Mouse (Mus musculus): ENCODE data around the gene Mrpl54.

Gene Mrpl54

GRCm38 (mm10) chr10:81288601-81289000 lies 21.9 kb upstream of the Mrpl54 start:
- ChIA-PET CTCF (interaction anchor here (0.5 to 10.3 kb wide), 113 partner anchors 8 to 856 kb away, joined by 3 to 263 read pairs (median 5); partner anchors contain the start of genes Cactin (in 3 of the 4), Hmg20b (in 3 of the 4), Fzr1 (in 2 of the 4) and Apba3 (in 1 of the 4)), POLR2A (interaction anchor here in 3 of 4 experiments (0.6 to 7.6 kb wide), 41 partner anchors 8 to 698 kb away, joined by 3 to 79 read pairs (median 4); partner anchors contain the start of genes Cactin (in 2 of the 3), Dohh (in 2 of the 3), Gadd45b (in 2 of the 3) and Gm48551 (in 2 of the 3))

GRCm38 (mm10) chr10:81287513-81288157 lies 20.9 kb upstream of the Mrpl54 start:
- CTCF ChIA-PET, result interaction anchor here (0.6 to 10.3 kb wide), 63 partner anchors 9 to 406 kb away, joined by 3 to 263 read pairs (median 5); partner anchors contain the start of genes Cactin (in 3 of the 4), Hmg20b (in 2 of the 4), Fzr1 (in 1 of the 4) and Gipc3 (in 1 of the 4)
- POLR2A ChIA-PET, result interaction anchor here in 3 of 4 experiments (1.0 to 7.6 kb wide), 13 partner anchors 8 to 358 kb away, joined by 3 to 79 read pairs (median 4); partner anchors contain the start of genes Cactin (in 2 of the 3), Apba3 (in 1 of the 3), Dohh (in 1 of the 3) and Gadd45b (in 1 of the 3)

GRCm38 (mm10) chr10:81286586-81286985 lies 19.9 kb upstream of the Mrpl54 start:
- ChIA-PET POLR2A (interaction anchor here in 2 of 4 experiments (1.2 to 3.4 kb wide), 7 partner anchors 10 to 94 kb away, joined by 4 to 10 read pairs (median 5); partner anchors contain the start of gene Cactin (in 1 of the 2)), CTCF (interaction anchor here in 3 of 4 experiments (1.0 to 3.4 kb wide), 5 partner anchors 10 to 47 kb away, joined by 3 to 12 read pairs (median 4); no protein-coding TSS in a partner anchor)

DNA sequence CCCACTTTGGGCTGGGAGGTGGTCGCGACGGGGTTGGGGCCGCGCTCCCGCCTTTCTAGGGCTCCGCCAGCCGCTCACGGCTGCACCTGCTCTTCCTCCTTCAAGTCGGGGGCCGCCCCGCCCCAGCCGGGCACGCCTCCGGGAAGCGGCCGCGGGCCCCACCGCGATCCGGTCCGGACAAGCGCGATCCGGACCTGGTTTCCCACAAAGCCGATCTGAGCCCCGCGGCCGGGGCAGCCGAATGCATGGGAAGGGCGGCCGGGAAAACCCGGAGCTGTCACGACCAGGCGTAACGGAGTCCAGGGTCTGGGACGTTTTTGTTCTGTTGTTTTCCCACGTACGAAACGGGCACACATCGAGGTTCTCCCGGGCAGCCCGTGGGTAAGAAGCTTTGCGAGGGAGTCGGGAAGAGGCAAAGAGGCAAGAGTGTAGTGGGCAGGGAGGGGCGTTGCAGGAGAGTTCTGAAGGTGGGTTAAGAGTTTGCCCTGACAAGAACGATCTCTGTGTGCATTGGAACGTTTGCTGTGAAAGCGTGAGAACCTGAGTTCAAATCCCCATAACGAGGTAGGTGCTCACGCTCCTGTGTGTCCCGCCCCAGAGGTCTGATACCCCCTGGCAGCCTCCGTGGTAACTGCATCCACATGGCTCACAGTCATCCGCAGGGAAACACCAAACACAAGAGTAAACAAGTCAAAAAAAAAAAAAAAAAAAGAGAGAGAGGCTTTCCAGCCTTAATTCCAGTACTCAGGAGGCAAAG lies 19.1 kb upstream of the Mrpl54 start:
- POLR2A ChIA-PET, result interaction anchor here in 2 of 4 experiments (0.9 to 3.4 kb wide), 13 partner anchors 10 to 356 kb away, joined by 3 to 15 read pairs (median 5); partner anchors contain the start of genes Cactin (in 2 of the 2), Apba3 (in 1 of the 2) and Mrpl54 (in 1 of the 2)

DNA sequence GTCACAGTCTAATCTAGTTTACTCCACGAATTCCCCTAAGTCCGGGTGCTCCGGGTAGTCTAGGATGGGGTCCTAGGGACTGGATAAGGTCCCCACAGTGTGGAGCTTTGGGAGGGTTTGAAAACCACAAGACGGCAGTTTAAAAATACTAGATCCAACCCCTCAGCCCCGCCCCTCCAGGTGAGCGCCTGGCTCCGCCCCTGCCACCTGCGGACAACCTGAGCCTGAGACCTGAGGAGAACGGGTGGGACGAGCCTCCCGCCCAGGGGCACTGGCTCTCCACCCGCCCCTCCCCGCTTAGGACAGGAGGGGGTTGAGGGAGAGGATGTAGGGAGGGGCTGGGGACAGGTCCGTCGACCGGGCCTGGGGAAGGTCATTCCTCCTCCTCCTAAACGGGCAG lies 18.0 kb upstream of the Mrpl54 start:
- ChIA-PET POLR2A (interaction anchor here in 3 of 4 experiments (0.7 to 3.4 kb wide), 17 partner anchors 8 to 354 kb away, joined by 3 to 17 read pairs (median 3); partner anchors contain the start of genes Apba3 (in 2 of the 3), Cactin (in 2 of the 3), Mrpl54 (in 2 of the 3) and Pip5k1c (in 1 of the 3)), CTCF (interaction anchor here in 2 of 4 experiments (0.6 to 3.4 kb wide), 6 partner anchors 8 to 54 kb away, joined by 3 to 20 read pairs (median 5); partner anchors contain the start of genes Atcay (in 1 of the 2), Cactin (in 1 of the 2) and Pip5k1c (in 1 of the 2))

More for the DNA sequence above, 19.1 kb upstream of the Mrpl54 start:
- CTCF ChIA-PET, result interaction anchor here in 3 of 4 experiments (0.5 to 3.4 kb wide), 7 partner anchors 11 to 110 kb away, joined by 3 to 15 read pairs (median 4); no protein-coding TSS in a partner anchor

DNA sequence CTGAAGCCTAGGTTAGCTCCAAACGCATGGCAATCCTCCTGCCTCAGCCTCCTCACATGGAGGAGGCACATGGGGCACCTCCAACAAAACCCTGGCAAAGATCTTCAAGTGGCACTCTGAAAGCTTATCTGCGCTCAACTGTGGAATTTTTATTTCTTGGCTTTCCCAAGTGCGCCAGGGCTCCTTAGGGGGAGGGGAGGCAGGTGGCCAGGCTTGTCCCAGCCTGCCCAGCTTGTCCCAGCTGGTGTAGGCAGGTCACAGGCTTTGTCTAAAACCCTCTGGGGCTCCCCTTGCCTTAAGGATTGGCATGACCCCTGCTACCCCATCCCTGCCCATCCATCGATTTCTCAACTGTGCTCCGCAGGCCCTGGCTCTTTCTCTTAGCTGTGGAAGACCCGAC lies 17.5 kb upstream of the Mrpl54 start:
- CTCF ChIA-PET, result interaction anchor here in 3 of 4 experiments (0.8 to 3.4 kb wide), 7 partner anchors 8 to 43 kb away, joined by 3 to 20 read pairs (median 4); partner anchors contain the start of genes Pip5k1c (in 2 of the 3) and Cactin (in 1 of the 3)
- POLR2A ChIA-PET, result interaction anchor here in 2 of 4 experiments (0.7 to 3.4 kb wide), 21 partner anchors 9 to 224 kb away, joined by 3 to 17 read pairs (median 3); partner anchors contain the start of genes Apba3 (in 2 of the 2), Mrpl54 (in 2 of the 2), Pip5k1c (in 2 of the 2) and Atcay (in 1 of the 2)

GRCm38 (mm10) chr10:81279496-81279895 lies 12.8 kb upstream of the Mrpl54 start:
- ChIA-PET CTCF (interaction anchor here (0.5 to 5.6 kb wide), 17 partner anchors 9 to 563 kb away, joined by 3 to 62 read pairs (median 3); partner anchors contain the start of genes Tjp3 (in 3 of the 4) and Pip5k1c (in 1 of the 4)), POLR2A (interaction anchor here in 3 of 4 experiments (0.7 to 3.3 kb wide), 20 partner anchors 9 to 186 kb away, joined by 3 to 39 read pairs (median 4); partner anchors contain the start of genes Pip5k1c (in 3 of the 3), Apba3 (in 2 of the 3), Mrpl54 (in 2 of the 3) and Cactin (in 1 of the 3))

DNA sequence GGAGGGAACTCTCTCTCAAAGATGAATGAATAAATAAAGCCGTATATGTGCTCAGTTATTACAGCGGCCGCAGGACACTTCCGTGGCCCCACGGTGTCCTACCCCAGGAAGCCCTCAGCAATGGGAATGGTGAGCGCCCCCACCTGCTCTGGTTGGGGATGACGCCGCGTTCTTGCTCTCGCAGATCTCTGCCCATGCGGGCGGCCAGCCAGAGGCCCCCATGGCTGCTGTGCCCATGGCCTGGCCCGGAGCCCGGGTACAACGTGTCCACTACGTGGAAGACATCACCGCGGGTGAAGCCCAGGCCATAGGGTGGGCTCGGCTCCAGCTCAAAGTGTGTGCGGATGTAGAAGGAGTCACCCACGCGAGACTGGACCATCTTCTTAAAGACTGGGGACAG lies 10.9 kb upstream of the Mrpl54 start:
- CTCF ChIA-PET, result interaction anchor here in 2 of 4 experiments (0.6 to 5.6 kb wide), 5 partner anchors 13 to 273 kb away, joined by 3 to 62 read pairs (median 3); partner anchors contain the start of genes Pip5k1c (in 2 of the 2) and Tjp3 (in 1 of the 2)
- POLR2A ChIA-PET, result interaction anchor here in 3 of 4 experiments (0.8 to 3.3 kb wide), 15 partner anchors 10 to 948 kb away, joined by 3 to 39 read pairs (median 3); partner anchors contain the start of genes Apba3 (in 2 of the 3), Mrpl54 (in 2 of the 3), Eef2 (in 1 of the 3) and Pip5k1c (in 1 of the 3)

GRCm38 (mm10) chr10:81273842-81274241 lies 7.1 kb upstream of the Mrpl54 start:
- POLR2A ChIA-PET, result interaction anchor here in 2 of 4 experiments (1.0 to 1.9 kb wide), 4 partner anchors 10 to 24 kb away, joined by 3 to 7 read pairs (median 4); partner anchors contain the start of gene Pip5k1c (in 1 of the 2)
- CTCF ChIA-PET, result interaction anchor here in 3 of 4 experiments (1.1 to 1.9 kb wide), 5 partner anchors 15 to 176 kb away, joined by 3 to 9 read pairs (median 3); no protein-coding TSS in a partner anchor

GRCm38 (mm10) chr10:81272356-81272755 lies 5.6 kb upstream of the Mrpl54 start:
- ChIA-PET POLR2A (no interaction called here), CTCF (interaction anchor here in 2 of 4 experiments (0.6 to 1.9 kb wide), 4 partner anchors 16 to 231 kb away, joined by 3 to 9 read pairs (median 5); partner anchors contain the start of gene Nfic (in 1 of the 2))

DNA sequence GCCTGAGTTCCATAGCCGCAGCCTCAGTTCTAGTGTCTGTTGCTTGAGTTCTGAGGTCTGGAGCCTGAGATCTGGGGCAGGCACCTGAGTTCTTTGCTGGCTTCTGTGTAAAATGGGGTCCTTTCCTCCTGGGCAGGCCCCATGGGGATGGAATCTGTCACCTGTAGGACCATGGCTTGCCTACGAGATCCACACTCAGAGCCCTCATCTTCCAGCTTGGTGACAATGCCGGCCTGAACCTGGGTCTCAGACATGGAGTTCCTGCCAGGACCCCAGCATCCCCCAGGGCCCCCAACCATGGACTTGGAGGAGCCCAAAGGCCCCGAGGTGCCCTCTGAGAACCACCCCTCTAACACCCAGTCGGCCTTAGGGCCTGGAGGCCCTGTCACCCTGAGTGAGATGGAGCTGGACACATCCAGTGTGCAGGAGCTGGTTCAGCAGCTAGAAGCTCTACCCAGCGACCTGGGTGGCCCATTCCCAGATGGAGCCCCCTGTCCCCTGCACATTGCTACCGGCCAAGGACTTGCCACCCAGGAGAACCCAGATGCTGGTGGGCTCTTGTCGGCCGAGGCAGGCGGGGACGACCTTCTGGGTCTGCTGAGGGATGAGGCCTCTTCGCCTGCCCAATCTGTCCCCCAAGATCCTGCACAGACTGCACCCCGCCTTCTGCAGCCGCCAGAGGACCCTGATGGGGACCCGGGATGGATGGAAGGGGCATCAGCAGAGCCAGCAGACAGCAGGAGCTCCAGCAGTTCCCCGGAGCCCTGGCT lies 2.1 kb upstream of the Mrpl54 start:
- ChIA-PET POLR2A (interaction anchor here in 3 of 4 experiments (0.5 to 6.3 kb wide), 42 partner anchors 9 to 1754 kb away, joined by 3 to 58 read pairs (median 4); partner anchors contain the start of genes Pip5k1c (in 3 of the 3), Cactin (in 2 of the 3), Tjp3 (in 2 of the 3) and Eef2 (in 1 of the 3)), CTCF (interaction anchor here in 3 of 4 experiments (0.8 to 2.2 kb wide), 16 partner anchors 10 to 408 kb away, joined by 3 to 18 read pairs (median 5); partner anchors contain the start of genes Hmg20b (in 1 of the 3), Pip5k1c (in 1 of the 3) and Tjp3 (in 1 of the 3))

- CTCF ChIA-PET, result interaction anchor here in 3 of 4 experiments (0.8 to 2.2 kb wide), 20 partner anchors 12 to 407 kb away, joined by 3 to 18 read pairs (median 4); partner anchors contain the start of genes Pip5k1c (in 3 of the 3), Atcay (in 2 of the 3), Hmg20b (in 1 of the 3) and Tjp3 (in 1 of the 3)
Observed at GRCm38 (mm10) chr10:81268056-81268455, 1.3 kb upstream of the Mrpl54 start.

GRCm38 (mm10) chr10:81265540-81265939 lies 1.2 kb downstream of the Mrpl54 start:
- ChIA-PET POLR2A (interaction anchor here (0.6 to 4.6 kb wide), 22 partner anchors 9 to 1592 kb away, joined by 3 to 39 read pairs (median 4); partner anchors contain the start of genes Cactin (in 1 of the 4) and Pip5k1c (in 1 of the 4)), CTCF (interaction anchor here in 3 of 4 experiments (0.5 to 1.8 kb wide), 7 partner anchors 10 to 217 kb away, joined by 3 to 4 read pairs (median 3); partner anchors contain the start of genes Atcay (in 2 of the 3) and Celf5 (in 1 of the 3))

More at GRCm38 (mm10) chr10:81268056-81268455, 1.3 kb upstream of the Mrpl54 start:
- POLR2A ChIA-PET, result interaction anchor here (0.5 to 6.3 kb wide), 52 partner anchors 9 to 338 kb away, joined by 3 to 58 read pairs (median 4); partner anchors contain the start of genes Pip5k1c (in 3 of the 4), Cactin (in 2 of the 4), Fzr1 (in 2 of the 4) and Map2k2 (in 2 of the 4)

GRCm38 (mm10) chr10:81261025-81261424 lies 5.7 kb downstream of the Mrpl54 start:
- ChIA-PET CTCF (interaction anchor here in 1 of 4 experiments (1.9 kb wide), 1 partner anchor 17 kb away, joined by 4 read pairs; no protein-coding TSS in a partner anchor), POLR2A (interaction anchor here in 1 of 4 experiments (1.0 kb wide), 1 partner anchor 247 kb away, joined by 3 read pairs; no protein-coding TSS in a partner anchor)
